Mouse (Mus musculus): ENCODE data around the gene Krt35.

DNA sequence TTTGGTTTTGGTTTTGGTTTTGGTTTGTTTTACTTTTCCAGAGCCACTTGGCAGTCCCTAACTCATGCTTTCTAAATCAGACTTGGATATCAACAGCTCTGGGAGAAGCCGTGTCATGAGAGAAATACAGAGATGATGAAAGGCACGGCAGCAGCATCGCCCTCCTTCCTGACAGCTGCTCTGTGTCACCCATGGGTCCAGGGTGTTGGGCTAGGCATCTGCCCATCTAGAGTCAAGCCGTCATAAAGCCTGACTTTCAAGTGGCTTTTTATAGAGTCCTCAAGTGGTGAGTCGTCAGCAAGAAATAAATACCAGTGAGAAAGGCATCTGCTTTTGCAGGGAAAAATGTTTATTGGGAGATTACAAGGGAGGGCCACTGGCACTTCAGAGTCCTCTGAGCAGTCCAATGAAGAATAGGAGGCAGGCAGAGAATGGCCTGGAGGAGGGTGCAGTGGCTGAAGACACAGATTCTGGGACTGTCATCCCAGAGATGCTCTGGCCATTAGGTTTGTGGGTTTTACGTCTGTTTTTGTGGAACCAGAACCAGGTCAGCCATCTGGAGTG lies 49.7 kb downstream of the Krt35 start:
- TF ChIP-seq CTCF (IDR thresholded peaks at IDR 0.05; ENCODE audit: borderline replicate concordance, control insufficient read depth, extremely low read depth, insufficient read depth, low read length, poor library complexity) = no peak
- no peak for TF ChIP-seq POLR2A (IDR thresholded peaks at IDR 0.05; ENCODE audit: control insufficient read depth, extremely low read depth, insufficient read depth, low read length, poor library complexity)
